Mouse (Mus musculus) neural tube, embryonic 12.5 days (tissue): ENCODE measurements around the gene Cd5. TPM values are rescaled to one million over a fixed set of nuclear protein-coding genes. Genes with fewer than 3 reads are reported as not detected.
A peak's percentile ranks its signal among the peaks of the same experiment; 100 is the strongest.

Source experiments
- ATAC-seq: fragments of 200-750 bp; cut with Nextera tagmentation; 2 replicates; pipeline ENCODE4 v1.8.0; 2017; ENCODE audit warnings: low read depth, mild to moderate bottlenecking, moderate TSS enrichment, moderate library complexity; ENCODE audit not compliant: low FRiP score
- H3K27ac ChIP-seq: fragments of 300-500 bp; sonication (generic); 2 replicates; pipeline ENCODE4 v1.5.1; 2016
- H3K27me3 ChIP-seq: fragments of 300-500 bp; sonication (generic); replicated peaks from 2 replicates; pipeline ENCODE4 v1.6.1; 2016; ENCODE audit warnings: mild to moderate bottlenecking
- H3K36me3 ChIP-seq: fragments of 300-500 bp; sonication (generic); 2 replicates; pipeline ENCODE4 v1.6.1; 2016; ENCODE audit warnings: mild to moderate bottlenecking
- H3K4me1 ChIP-seq: fragments of 300-500 bp; sonication (generic); 2 replicates; pipeline ENCODE4 v1.6.1; 2016
- H3K4me2 ChIP-seq: fragments of 300-500 bp; sonication (generic); replicated peaks from 2 replicates; pipeline ENCODE4 v1.6.1; 2016; ENCODE audit warnings: mild to moderate bottlenecking
- H3K4me3 ChIP-seq: fragments of 300-500 bp; sonication (generic); 2 replicates; pipeline ENCODE4 v1.5.1; 2016
- H3K9ac ChIP-seq: fragments of 300-500 bp; sonication (generic); 2 replicates; pipeline ENCODE4 v1.6.1; 2016; ENCODE audit warnings: mild to moderate bottlenecking
- H3K9me3 ChIP-seq: fragments of 300-500 bp; sonication (generic); 2 replicates; pipeline ENCODE4 v1.6.1; 2016; ENCODE audit warnings: mild to moderate bottlenecking
- WGBS: fragments of 180-500 bp; shearing (Covaris S2); methylation state at CpG from one replicate; pipeline ENCODE4 v1.1.7; 2016; 5-methylcytosine and 5-hydroxymethylcytosine counted together
- polyA plus RNA-seq: library from polyadenylated mRNA; unstranded; fragments of >200 nt; fragmentation: Nextera tagmentation; extraction: Ambion mirVana; gene quantifications from 2 replicates; pipeline ENCODE4 v1.2.1, GENCODE M21; 2016

The Cd5 gene
- polyA plus RNA-seq, 1 experiment from 2014 or later = 0.08 TPM

DNA sequence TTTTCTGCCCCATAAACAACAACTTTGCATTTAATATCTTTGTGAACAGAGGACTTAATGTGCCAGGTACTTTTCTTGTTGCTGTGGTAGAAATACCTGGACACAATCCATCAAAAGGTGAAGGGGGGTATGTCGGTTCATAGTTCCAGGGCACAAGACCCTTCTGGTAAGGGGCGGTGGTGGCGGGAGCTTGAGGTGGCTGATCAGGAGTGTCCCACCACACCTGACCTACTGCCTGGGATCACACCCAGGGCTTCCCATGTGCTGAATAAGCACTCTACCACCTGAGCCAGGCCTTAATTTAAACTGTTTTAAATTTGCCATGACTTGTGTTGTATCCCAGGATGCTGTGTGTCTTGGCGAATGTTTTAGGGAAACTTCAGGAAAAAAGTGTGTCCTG is 47.7 kb downstream of the Cd5 start:
- 94% methylated on average over 4 of the region's 4 CpGs for WGBS
- no peak overlapping the region for H3K4me3 ChIP-seq
- H3K9me3 ChIP-seq = no peaks in the 10 kb centered on the region
- H3K27me3 ChIP-seq = no peaks in the 10 kb centered on the region
- no peaks in the 10 kb centered on the region for H3K36me3 ChIP-seq
- no peak for ATAC-seq
- no peak overlapping the region for H3K27ac ChIP-seq
- H3K9ac ChIP-seq = no peak overlapping the region
- peaks cover 33% of the 10 kb centered on the region for H3K4me1 ChIP-seq
- H3K4me2 ChIP-seq = 0 out of 2 replicates have a peak overlapping the region, but pooled peaks have one; percentile 75

DNA sequence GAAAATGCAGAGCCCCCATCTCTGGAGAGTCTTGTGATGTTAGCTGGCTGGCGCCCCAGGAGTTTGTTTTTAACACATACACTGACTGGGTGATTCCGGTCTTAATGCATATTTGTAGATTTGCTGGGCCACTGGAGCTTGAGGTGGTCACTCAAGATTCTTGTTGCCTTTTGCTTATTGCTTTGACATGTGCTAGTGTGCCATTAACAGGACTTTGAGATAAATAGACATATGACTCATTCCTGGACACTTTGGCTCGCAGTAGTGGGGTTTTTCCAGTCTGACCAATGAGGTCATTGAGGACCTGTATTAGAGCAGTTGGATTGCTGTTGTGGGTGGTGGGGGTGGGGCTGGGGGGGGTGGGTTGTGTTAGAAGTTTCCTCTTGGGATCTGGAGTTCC is 48.5 kb downstream of the Cd5 start:
- H3K4me1 ChIP-seq = peaks cover 25% of the 10 kb centered on the region
- H3K9ac ChIP-seq = no peak overlapping the region
- H3K27ac ChIP-seq = no peak overlapping the region
- 85% methylated on average over 3 of the region's 3 CpGs for WGBS
- no peaks in the 10 kb centered on the region for H3K27me3 ChIP-seq
- no peak overlapping the region for H3K4me3 ChIP-seq
- H3K36me3 ChIP-seq = no peaks in the 10 kb centered on the region
- peak overlapping the region; percentile 75 for H3K4me2 ChIP-seq
- no peak for ATAC-seq
- no peaks in the 10 kb centered on the region for H3K9me3 ChIP-seq

DNA sequence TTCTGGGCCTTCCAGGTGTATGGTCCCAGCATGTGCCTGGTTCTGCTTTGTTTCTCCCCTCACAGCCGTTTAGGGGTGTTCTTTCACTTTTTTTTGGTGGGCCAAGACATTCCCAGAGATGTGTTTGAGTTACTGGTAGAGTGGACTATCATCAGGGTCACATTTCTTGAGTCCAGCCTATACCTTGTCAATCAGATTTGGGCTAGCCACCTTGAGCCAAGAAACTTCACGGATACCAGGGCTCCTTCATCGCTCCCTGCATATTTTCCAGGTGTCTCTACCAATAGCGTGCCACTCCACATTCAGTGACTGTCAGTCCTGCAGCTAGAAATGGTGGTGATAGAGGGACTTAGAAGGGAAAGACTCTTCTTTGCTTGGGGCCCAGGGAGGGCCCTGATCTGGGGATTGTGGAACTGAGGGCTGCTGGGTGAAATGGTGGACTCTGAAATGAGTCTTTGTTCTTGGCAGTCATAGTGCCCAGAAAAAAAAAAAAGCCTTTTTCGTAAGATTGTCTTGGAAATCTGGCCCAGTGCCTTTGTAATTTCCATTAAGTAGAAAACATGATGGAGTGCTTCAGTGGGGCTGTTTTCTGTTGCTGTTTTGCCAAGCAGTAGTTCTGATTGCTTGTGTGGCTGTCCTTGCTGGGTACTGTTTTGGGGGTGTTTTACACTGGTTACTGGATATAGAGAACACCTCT is 49.2 kb downstream of the Cd5 start:
- 65% methylated on average over 5 of the region's 5 CpGs for whole genome bisulfite sequencing
- Histone ChIP-seq H3K4me2 (peak overlapping the region; percentile 75), H3K9ac (peak overlapping the region; percentile 84), H3K27ac (peak overlapping the region; percentile 89; the same call in 1 of the 2 replicates), H3K9me3 (no peaks in the 10 kb centered on the region), H3K27me3 (no peaks in the 10 kb centered on the region), H3K4me1 (peaks cover 22% of the 10 kb centered on the region), H3K36me3 (no peaks in the 10 kb centered on the region), H3K4me3 (peak overlapping the region; percentile 72)
- ATAC-seq = no peak

DNA sequence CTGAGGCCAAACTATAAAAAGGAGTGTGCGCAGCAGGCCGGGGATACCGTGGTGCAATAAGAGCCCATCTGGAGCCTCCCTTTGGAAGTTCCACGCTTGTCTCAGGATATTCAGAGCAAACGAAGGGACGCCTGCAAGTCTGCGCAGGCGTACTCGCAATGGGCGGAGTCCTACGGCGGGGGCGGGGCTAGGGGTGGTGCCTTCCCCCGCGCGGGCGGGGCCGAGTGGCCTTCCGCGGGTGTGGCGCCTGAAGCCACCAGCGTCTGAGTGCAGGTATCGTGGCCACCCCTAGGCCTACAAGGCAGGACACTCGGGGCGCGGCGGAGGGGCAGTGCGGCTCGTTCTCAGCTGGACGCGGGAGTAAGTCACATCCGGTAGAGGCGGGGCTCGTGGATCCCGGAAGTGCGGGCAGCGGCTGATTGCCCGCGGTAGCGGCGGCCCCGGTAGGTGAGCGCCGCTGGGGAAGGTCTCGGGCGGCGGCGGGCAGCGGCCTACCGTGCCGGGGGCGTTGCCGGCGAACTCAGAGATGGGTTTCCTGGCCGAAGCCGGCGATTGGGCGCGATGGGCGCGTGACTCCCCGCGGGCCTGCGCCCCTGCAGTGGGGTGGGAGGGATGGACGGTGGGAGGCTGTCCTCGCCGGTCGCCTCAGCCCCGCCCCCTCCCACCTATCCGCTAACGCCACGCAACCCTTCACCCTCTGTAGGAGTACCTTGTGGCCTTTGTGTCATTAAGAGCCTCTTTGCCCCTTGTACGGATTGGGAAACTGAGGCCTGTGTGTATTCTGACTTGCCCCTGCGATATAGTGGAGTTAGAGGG is 50.1 kb downstream of the Cd5 start, which contains the start of gene Vps37c:
Gene Vps37c (plus strand): TSS at position 199 of the 816 bp plus-strand sequence.
- peak within 1 kb of the TSS; percentile 84 for H3K9ac ChIP-seq
- H3K4me2 ChIP-seq = peak within 1 kb of the TSS; percentile 75
- no peaks in the 10 kb centered on the region for H3K9me3 ChIP-seq
- peak; percentile 95 for ATAC-seq
- peak within 1 kb of the TSS; percentile 89 for H3K27ac ChIP-seq
- under 1% methylated on average over 74 of the region's 74 CpGs for WGBS
- no peaks in the 10 kb centered on the region for H3K27me3 ChIP-seq
- H3K36me3 ChIP-seq = no peaks in the 10 kb centered on the region
- peaks cover 22% of the 10 kb centered on the region for H3K4me1 ChIP-seq
- peak within 1 kb of the TSS; percentile 72 for H3K4me3 ChIP-seq

DNA sequence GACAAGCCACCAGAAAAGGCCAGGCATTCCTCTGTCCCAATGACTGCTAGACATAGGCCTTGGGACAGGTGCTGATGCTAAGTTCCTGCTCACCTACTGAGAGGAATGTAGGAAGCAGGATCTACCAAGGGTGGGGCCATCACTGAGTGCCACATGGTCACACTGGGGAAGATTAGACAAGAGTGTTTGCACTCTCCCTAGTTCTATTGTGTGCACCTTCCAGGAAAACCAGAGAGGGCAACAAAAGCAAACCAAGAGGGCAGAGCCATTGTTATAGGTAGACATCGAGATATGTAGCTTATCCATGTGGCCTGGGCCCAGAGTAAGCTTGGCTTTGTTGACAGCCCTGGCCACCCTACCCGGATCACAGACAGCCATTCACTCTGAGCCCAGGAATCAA is 53.1 kb downstream of the Cd5 start:
- no peak for ATAC-seq
- no peaks in the 10 kb centered on the region for H3K9me3 ChIP-seq
- H3K4me1 ChIP-seq = peaks cover 20% of the 10 kb centered on the region
- H3K27me3 ChIP-seq = no peaks in the 10 kb centered on the region
- H3K9ac ChIP-seq = no peak overlapping the region
- H3K4me3 ChIP-seq = no peak overlapping the region
- no peak overlapping the region for H3K4me2 ChIP-seq
- no peak overlapping the region for H3K27ac ChIP-seq
- no peaks in the 10 kb centered on the region for H3K36me3 ChIP-seq
- WGBS = 80% methylated on average over 2 of the region's 2 CpGs

DNA sequence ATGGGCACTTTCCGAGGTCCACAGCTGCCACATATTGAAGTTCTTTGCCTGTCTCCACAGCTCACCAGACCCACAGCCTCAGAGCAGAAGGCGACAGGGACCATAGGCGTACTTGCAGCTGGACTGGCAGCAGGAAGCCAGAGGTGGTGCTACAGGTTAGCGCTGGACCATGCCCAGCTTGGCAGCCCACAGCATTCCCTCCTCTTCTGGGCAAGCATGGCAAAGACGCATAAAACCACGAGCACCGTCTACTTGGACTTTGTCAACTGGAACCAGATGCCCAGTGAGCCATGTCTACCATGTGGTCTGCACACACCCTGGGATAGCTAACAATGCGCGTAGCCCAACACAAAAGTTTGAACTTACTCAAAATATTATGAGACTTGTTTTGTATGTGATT is 53.7 kb downstream of the Cd5 start:
- Histone ChIP-seq H3K27me3 (no peaks in the 10 kb centered on the region), H3K27ac (no peak overlapping the region), H3K4me2 (no peak overlapping the region), H3K4me3 (no peak overlapping the region), H3K36me3 (no peaks in the 10 kb centered on the region), H3K4me1 (peaks cover 13% of the 10 kb centered on the region), H3K9me3 (no peaks in the 10 kb centered on the region), H3K9ac (no peak overlapping the region)
- no peak for ATAC-seq
- WGBS = 90% methylated on average over 9 of the region's 9 CpGs

DNA sequence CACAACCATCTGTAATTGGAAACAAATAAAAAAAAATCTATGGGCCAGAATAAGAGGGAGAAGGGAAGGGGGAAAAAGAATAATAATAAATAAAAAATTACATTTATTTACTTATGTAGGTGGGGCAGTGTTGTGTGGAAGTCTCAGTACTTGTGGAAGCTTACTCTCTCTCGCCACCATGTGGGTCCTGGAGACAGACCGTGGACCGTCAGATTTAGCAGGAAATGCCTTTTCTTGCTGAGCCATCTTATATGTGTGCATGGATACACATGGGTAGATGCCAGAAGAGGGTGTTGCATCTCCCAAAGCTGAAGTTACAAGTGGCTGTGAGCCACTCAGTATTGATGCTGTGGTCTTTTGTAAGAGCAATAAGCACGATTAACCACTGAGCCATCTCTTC is 57.2 kb downstream of the Cd5 start:
- 71% methylated on average over 4 of the region's 4 CpGs for WGBS

DNA sequence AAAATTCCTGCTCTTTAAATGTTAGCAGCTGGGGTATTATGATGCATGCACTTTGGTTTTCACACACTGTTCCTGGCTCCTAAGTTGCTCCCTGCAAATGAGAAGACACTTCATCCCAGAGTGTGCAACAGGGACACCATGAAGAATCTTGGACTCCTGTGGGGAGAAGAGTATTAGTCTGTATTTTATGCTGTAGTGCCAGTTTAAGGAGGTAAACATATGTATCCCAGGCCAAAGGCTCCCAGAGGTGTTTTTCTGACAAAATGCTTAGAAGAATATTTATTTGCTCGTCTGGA is 60.1 kb downstream of the Cd5 start:
- 0 out of 2 replicates have a peak, but pooled peaks have one; percentile 32 for ATAC-seq
- H3K4me3 ChIP-seq = no peak overlapping the region
- H3K36me3 ChIP-seq = no peaks in the 10 kb centered on the region
- no peak overlapping the region for H3K9ac ChIP-seq
- no peaks in the 10 kb centered on the region for H3K4me1 ChIP-seq
- no peaks in the 10 kb centered on the region for H3K27me3 ChIP-seq
- 88% methylated on average over 1 of the region's 1 CpGs for WGBS
- H3K27ac ChIP-seq = no peak overlapping the region
- no peaks in the 10 kb centered on the region for H3K9me3 ChIP-seq
- H3K4me2 ChIP-seq = no peak overlapping the region

More for the DNA sequence above, 57.2 kb downstream of the Cd5 start:
- H3K9ac ChIP-seq = no peak overlapping the region
- H3K27ac ChIP-seq = no peak overlapping the region
- no peaks in the 10 kb centered on the region for H3K36me3 ChIP-seq
- H3K27me3 ChIP-seq = no peaks in the 10 kb centered on the region
- ATAC-seq = no peak
- H3K4me1 ChIP-seq = no peaks in the 10 kb centered on the region
- H3K9me3 ChIP-seq = no peaks in the 10 kb centered on the region
- H3K4me2 ChIP-seq = no peak overlapping the region
- H3K4me3 ChIP-seq = no peak overlapping the region

DNA sequence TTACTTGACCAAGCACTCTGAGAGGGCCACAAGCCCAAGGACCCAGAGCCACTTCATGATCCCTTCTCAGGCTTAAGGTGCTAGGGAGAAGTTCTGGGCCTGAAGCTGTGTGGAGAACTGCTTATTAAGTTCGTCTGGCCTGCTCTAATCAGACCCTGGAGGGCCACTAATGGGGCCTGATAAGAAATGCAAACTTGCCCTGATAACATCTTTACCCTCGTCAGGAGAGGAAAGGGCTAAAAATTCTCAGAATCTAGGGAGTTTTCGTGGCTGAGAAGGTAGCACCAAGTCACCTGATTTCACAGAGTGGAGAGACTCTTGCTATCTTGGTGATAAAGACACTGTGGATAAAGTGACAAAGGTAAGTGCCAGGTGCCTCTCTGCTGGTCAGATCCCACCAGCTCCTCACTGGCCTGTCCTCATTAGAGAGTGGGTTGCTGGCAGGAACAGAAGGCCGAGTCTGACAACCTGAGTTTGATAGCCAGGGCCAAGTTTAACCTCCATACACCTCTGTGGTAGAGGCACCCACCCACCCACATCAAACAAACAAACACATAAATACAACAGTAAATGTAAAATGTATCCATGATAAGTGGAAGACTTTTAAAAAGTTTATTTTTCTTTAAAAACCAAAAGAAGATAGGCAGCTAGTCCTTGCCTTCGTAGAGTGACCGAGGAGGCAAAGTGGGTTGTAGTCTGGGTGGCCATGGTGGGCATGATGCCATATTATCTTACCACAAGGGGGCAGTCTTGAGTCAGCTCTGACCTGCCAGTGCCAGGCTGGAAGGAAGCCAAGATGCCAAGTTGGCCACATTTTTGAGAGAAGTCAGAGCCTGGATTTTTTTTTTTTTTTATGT is 60.7 kb downstream of the Cd5 start, which contains the start of gene Pga5:
Gene Pga5 (minus strand): TSS at position 157 of the 857 bp plus-strand sequence.
- Histone ChIP-seq H3K9me3 (no peaks in the 10 kb centered on the region), H3K4me2 (no peak within 1 kb of the TSS), H3K9ac (no peak within 1 kb of the TSS), H3K4me3 (no peak within 1 kb of the TSS), H3K27me3 (no peaks in the 10 kb centered on the region), H3K27ac (no peak within 1 kb of the TSS), H3K36me3 (no peaks in the 10 kb centered on the region), H3K4me1 (no peaks in the 10 kb centered on the region)
- WGBS = 53% methylated on average over 6 of the region's 6 CpGs
- peak; percentile 72; the same call in 1 of the 2 replicates for ATAC-seq

DNA sequence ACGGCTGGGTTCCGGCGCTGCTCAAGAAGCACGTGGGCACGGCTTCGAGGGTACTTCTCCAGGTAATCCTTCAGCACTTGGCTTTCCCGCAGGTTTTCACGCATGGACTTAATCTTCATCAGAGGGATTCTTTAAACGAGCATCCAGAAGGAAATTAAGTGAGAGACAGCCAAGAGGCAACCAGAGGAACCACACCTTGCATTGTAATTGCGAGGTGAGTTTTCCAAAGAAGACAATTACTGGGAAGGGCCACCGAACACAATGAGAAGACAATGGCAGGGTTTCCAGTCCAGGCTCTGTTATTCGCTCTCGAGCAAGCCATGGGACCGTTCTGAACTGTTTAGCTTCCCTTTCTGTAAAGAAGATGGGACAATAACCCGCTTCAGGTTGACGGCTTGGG is 62.1 kb downstream of the Cd5 start:
- no peak for ATAC-seq
- Histone ChIP-seq H3K27ac (no peak overlapping the region), H3K4me3 (no peak overlapping the region), H3K9ac (no peak overlapping the region), H3K9me3 (no peaks in the 10 kb centered on the region), H3K4me1 (0 out of 2 replicates have a peak, but pooled peaks cover 7% of the 10 kb centered on the region), H3K27me3 (no peaks in the 10 kb centered on the region), H3K4me2 (no peak overlapping the region), H3K36me3 (no peaks in the 10 kb centered on the region)
- 82% methylated on average over 16 of the region's 16 CpGs for WGBS

DNA sequence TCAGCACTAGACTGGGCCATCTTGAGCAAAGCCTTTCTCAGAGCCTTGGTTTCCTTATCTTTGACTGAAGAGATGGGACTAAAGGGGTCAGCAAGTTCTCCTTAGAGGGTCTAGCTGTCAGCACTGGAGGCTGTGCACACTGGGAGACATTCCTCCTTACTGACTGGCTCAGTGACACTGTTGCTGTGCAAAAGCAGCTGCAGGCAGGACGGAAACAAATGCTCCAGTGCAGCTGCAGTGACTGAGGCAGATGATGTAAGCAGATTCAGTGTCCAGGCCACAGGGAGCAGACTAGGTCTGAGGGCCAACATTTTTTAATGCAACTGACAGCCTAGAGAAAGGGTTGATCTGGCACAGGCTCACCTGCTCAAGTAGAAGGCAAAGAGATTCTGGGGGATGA is 65.5 kb downstream of the Cd5 start:
- Histone ChIP-seq H3K9me3 (no peaks in the 10 kb centered on the region), H3K36me3 (no peaks in the 10 kb centered on the region), H3K4me2 (no peak overlapping the region), H3K4me1 (0 out of 2 replicates have a peak, but pooled peaks cover 7% of the 10 kb centered on the region), H3K27ac (no peak overlapping the region), H3K27me3 (no peaks in the 10 kb centered on the region), H3K9ac (no peak overlapping the region), H3K4me3 (no peak overlapping the region)
- ATAC-seq = no peak
- 50% methylated on average over 1 of the region's 1 CpGs for WGBS
